In genomic region chr6:135087721-135088451, GRCm38 (mm10) we compare ENCODE assay signal across 8 mouse cellular contexts. TPM values are rescaled to one million over a fixed set of nuclear protein-coding genes. Genes with fewer than 3 reads are reported as not detected.
A peak's percentile ranks its signal among the peaks of the same experiment; 100 is the strongest.
DNase-seq lines count a peak whose midpoint lies in the region; ATAC-seq lines count a peak whose summit lies in the region.

No protein-coding gene starts in this region.

- H3K27ac ChIP-seq in intestine, embryonic 14.5 days (ENCODE audit: low read depth), result no peak overlapping the region
- 0 out of 2 replicates have a peak overlapping the region, but pooled peaks have one; percentile 24 for H3K27ac ChIP-seq in midbrain, embryonic 10.5 days (replicated peaks)

- peak; percentile 75 for ATAC-seq in intestine, embryonic 14.5 days (replicated peaks; ENCODE audit: low FRiP score, low TSS enrichment, low read depth)

- DNase-seq in adrenal gland, adult (ENCODE audit: inconsistent age in 2 of 2, low spot score in 1 of 2), result peak; percentile 54 to 89
- DNase-seq in embryo, embryonic 10.5 days (ENCODE audit: low spot score), result peak; percentile 96
- peak; percentile 56 for DNase-seq in gastrocnemius, postnatal 25 days
- DNase-seq in intestine, embryonic 14.5 days (ENCODE audit: low spot score), result peak; percentile 97
- peak; percentile 83 to 86 for DNase-seq in left cerebral cortex, postnatal 25 days (ENCODE audit: low spot score in 2 of 2)
- DNase-seq in midbrain, embryonic 10.5 days (ENCODE audit: low spot score), result peak; percentile 87
- peak; percentile 95 for DNase-seq in right cerebral cortex, postnatal 4 days
- peak; percentile 71 for DNase-seq in yolk sac, embryonic 10.5 days (ENCODE audit: low spot score)

- no peak overlapping the region for H3K9ac ChIP-seq in intestine, embryonic 14.5 days (ENCODE audit: low read length)

- H3K9me3 ChIP-seq in intestine, embryonic 14.5 days (ENCODE audit: control insufficient read depth, low read length), result no peaks in the 10 kb centered on the region
- H3K9me3 ChIP-seq in midbrain, embryonic 10.5 days (replicated peaks), result no peaks in the 10 kb centered on the region

- no peaks in the 10 kb centered on the region for H3K4me1 ChIP-seq in intestine, embryonic 14.5 days (replicated peaks; ENCODE audit: control insufficient read depth, insufficient read depth, low read length)
- peaks cover 20% of the 10 kb centered on the region for H3K4me1 ChIP-seq in midbrain, embryonic 10.5 days

- H3K36me3 ChIP-seq in intestine, embryonic 14.5 days (ENCODE audit: control insufficient read depth, insufficient read depth, low read length), result no peaks in the 10 kb centered on the region
- peaks cover 6% of the 10 kb centered on the region; the same call in 1 of the 2 replicates for H3K36me3 ChIP-seq in midbrain, embryonic 10.5 days

- H3K27me3 ChIP-seq in intestine, embryonic 14.5 days (replicated peaks; ENCODE audit: control insufficient read depth, insufficient read depth, low read length), result no peaks in the 10 kb centered on the region
- H3K27me3 ChIP-seq in midbrain, embryonic 10.5 days (ENCODE audit: low read depth, poor library complexity, severe bottlenecking), result peaks cover 21% of the 10 kb centered on the region; the same call in 1 of the 2 replicates

- WGBS in intestine, embryonic 14.5 days, result 32% methylated on average over 19 of the region's 19 CpGs
- WGBS in midbrain, embryonic 10.5 days, result 39% methylated on average over 19 of the region's 19 CpGs

- no peak overlapping the region for H3K4me3 ChIP-seq in intestine, embryonic 14.5 days (ENCODE audit: low read depth, low read length)
- H3K4me3 ChIP-seq in midbrain, embryonic 10.5 days, result no peak overlapping the region

- intact Hi-C loops in left cerebral cortex, postnatal 25 days (cut with DNase I), result loop anchor here (1.0 to 5.0 kb wide), 3 partner anchors 56 to 289 kb away; no protein-coding TSS in a partner anchor

- H3K4me2 ChIP-seq in intestine, embryonic 14.5 days (ENCODE audit: low read length), result peak overlapping the region; percentile 35

RNA-seq across cellular contexts. Expression of gene Gprc5a, which starts 22.4 kb away (rescaled TPM):
- total RNA-seq in gastrocnemius, postnatal 25 days (2021), result under 1 TPM; 0.38 to 0.75 TPM
- polyA plus RNA-seq in intestine, embryonic 14.5 days (2014; fragmentation: Nextera tagmentation; extraction: Ambion mirVana), result 9.1 and 9.3 TPM in 2 replicates
- total RNA-seq in left cerebral cortex, postnatal 25 days (2021), result under 1 TPM; 0.37 to 0.39 TPM
- 3.3 and 3.5 TPM in 2 replicates for polyA plus RNA-seq in midbrain, embryonic 10.5 days (2016; fragmentation: Nextera tagmentation; extraction: Ambion mirVana)

RNA-seq across cellular contexts. Expression of gene Gprc5d, which starts 30.2 kb away (rescaled TPM):
- not detected for total RNA-seq in gastrocnemius, postnatal 25 days (2021)
- polyA plus RNA-seq in intestine, embryonic 14.5 days (2014; fragmentation: Nextera tagmentation; extraction: Ambion mirVana), result not detected in 2 replicates
- not detected for total RNA-seq in left cerebral cortex, postnatal 25 days (2021)
- not detected in 2 replicates for polyA plus RNA-seq in midbrain, embryonic 10.5 days (2016; fragmentation: Nextera tagmentation; extraction: Ambion mirVana)
